Mouse (Mus musculus) right cerebral cortex, postnatal 4 days (tissue): ENCODE results near the gene Usp53.
"Not testable (repeated sequence)": the region's sequence is repeated elsewhere in the genome, so short reads cannot be mapped to it uniquely, and the experiment has no call there.

Experiments
- DNase-seq: peaks from one replicate; pipeline ENCODE4 v3.0.0-alpha.2; 2022

Gene Usp53

GRCm38 (mm10) chr3:122939215-122939614, 45.1 kb downstream of the Usp53 start:
- DNase-seq, result peak; percentile 45

GRCm38 (mm10) chr3:122937176-122937575, 47.1 kb downstream of the Usp53 start:
- not testable (repeated sequence) for DNase-seq

GRCm38 (mm10) chr3:122932466-122932865, 51.8 kb downstream of the Usp53 start:
- DNase-seq, result no peak

- no peak for DNase-seq
Observed at GRCm38 (mm10) chr3:122929723-122930122, 54.6 kb downstream of the Usp53 start.

- DNase-seq, result peak; percentile 97
Observed at GRCm38 (mm10) chr3:122924009-122924914, 60.0 kb downstream of the Usp53 start, which contains the start of gene 1810037I17Rik. Gene 1810037I17Rik (plus strand): TSS chr3:122924203.

GRCm38 (mm10) chr3:122923147-122923546, 61.2 kb downstream of the Usp53 start:
- DNase-seq, result no peak

- DNase-seq, result no peak
Observed at GRCm38 (mm10) chr3:122921676-122922527, 62.4 kb downstream of the Usp53 start.

- no peak for DNase-seq
Observed at GRCm38 (mm10) chr3:122920572-122921435, 63.5 kb downstream of the Usp53 start.

GRCm38 (mm10) chr3:122919260-122919659, 65.0 kb downstream of the Usp53 start, which contains the start of gene Gm10959:
Gene Gm10959 (minus strand): TSS chr3:122919360.
- DNase-seq, result no peak

- DNase-seq, result no peak
Observed at GRCm38 (mm10) chr3:122918672-122919071, 65.6 kb downstream of the Usp53 start.

- no peak for DNase-seq
Observed at GRCm38 (mm10) chr3:122916191-122916680, 68.1 kb downstream of the Usp53 start.

GRCm38 (mm10) chr3:122915493-122915892, 68.8 kb downstream of the Usp53 start:
- no peak for DNase-seq

- DNase-seq, result no peak
Observed at GRCm38 (mm10) chr3:122907841-122908240, 76.5 kb downstream of the Usp53 start.

- DNase-seq, result peak; percentile 57
Observed at GRCm38 (mm10) chr3:122903746-122904433, 80.4 kb downstream of the Usp53 start.

- no peak for DNase-seq
Observed at GRCm38 (mm10) chr3:122898254-122898653, 86.1 kb downstream of the Usp53 start.

- no peak for DNase-seq
Observed at GRCm38 (mm10) chr3:122895189-122895731, 89.0 kb downstream of the Usp53 start.

- DNase-seq, result no peak
Observed at GRCm38 (mm10) chr3:122894772-122895171, 89.5 kb downstream of the Usp53 start, which contains the start of gene Fabp2. Gene Fabp2 (plus strand): TSS chr3:122895072.

- no peak for DNase-seq
Observed at GRCm38 (mm10) chr3:122888371-122888819, 95.9 kb downstream of the Usp53 start.

- no peak for DNase-seq
Observed at GRCm38 (mm10) chr3:122887505-122888301, 96.6 kb downstream of the Usp53 start.
